8 mouse cellular contexts compared by ENCODE assay signal in genomic region chr17:86906136-86906461, GRCm38 (mm10). TPM values are rescaled to one million over a fixed set of nuclear protein-coding genes. Genes with fewer than 3 reads are reported as not detected.
DNase-seq lines count a peak whose midpoint lies in the region; ATAC-seq and TF ChIP-seq lines count a peak whose summit lies in the region.

No protein-coding gene starts in this region.

- TF ChIP-seq CTCF in stomach, postnatal 0 days (IDR thresholded peaks at IDR 0.05; ENCODE audit: low read depth): peak; percentile 98

- no peaks in the 10 kb centered on the region for H3K27me3 ChIP-seq in embryonic facial prominence, embryonic 11.5 days (ENCODE audit: control insufficient read depth, insufficient read depth, low read length)
- no peaks in the 10 kb centered on the region for H3K27me3 ChIP-seq in limb, embryonic 14.5 days (ENCODE audit: control insufficient read depth, insufficient read depth, low read length)
- no peaks in the 10 kb centered on the region for H3K27me3 ChIP-seq in stomach, postnatal 0 days (ENCODE audit: control insufficient read depth, insufficient read depth, low read length)

- TF ChIP-seq POLR2A in limb, embryonic 14.5 days (IDR thresholded peaks at IDR 0.05; ENCODE audit: borderline replicate concordance, extremely low read depth, insufficient read depth, insufficient read length): no peak

- H3K4me2 ChIP-seq in embryonic facial prominence, embryonic 11.5 days (ENCODE audit: low read depth, low read length): no peak overlapping the region
- peak overlapping the region; percentile 27; the same call in 1 of the 2 replicates for H3K4me2 ChIP-seq in limb, embryonic 14.5 days (replicated peaks; ENCODE audit: low read depth, low read length, severe bottlenecking)
- no peak overlapping the region for H3K4me2 ChIP-seq in stomach, postnatal 0 days (replicated peaks; ENCODE audit: low read depth)

- H3K36me3 ChIP-seq in embryonic facial prominence, embryonic 11.5 days (replicated peaks; ENCODE audit: control insufficient read depth, insufficient read depth, low read depth, low read length): no peaks in the 10 kb centered on the region
- H3K36me3 ChIP-seq in limb, embryonic 14.5 days (ENCODE audit: control insufficient read depth, insufficient read depth, low read length): no peaks in the 10 kb centered on the region
- no peaks in the 10 kb centered on the region for H3K36me3 ChIP-seq in stomach, postnatal 0 days (ENCODE audit: control insufficient read depth, insufficient read depth, low read length)

- no peak overlapping the region for H3K27ac ChIP-seq in embryonic facial prominence, embryonic 11.5 days (replicated peaks; ENCODE audit: low read depth, low read length)
- H3K27ac ChIP-seq in limb, embryonic 14.5 days (replicated peaks; ENCODE audit: low read depth, low read length): peak overlapping the region; percentile 10; the same call in 1 of the 2 replicates
- peak overlapping the region; percentile 20; the same call in 1 of the 2 replicates for H3K27ac ChIP-seq in stomach, postnatal 0 days (replicated peaks)

- peak; percentile 69 for DNase-seq in 416B (ENCODE audit: low read depth)
- peak; percentile 90 for DNase-seq in adrenal gland, postnatal 14 days
- DNase-seq in embryonic facial prominence, embryonic 11.5 days (ENCODE audit: low spot score): peak; percentile 87
- DNase-seq in heart, adult 9 months (ENCODE audit: low spot score in 2 of 2): peak; percentile 58 to 84
- DNase-seq in kidney, adult 9 months: peak; percentile 85
- DNase-seq in limb, embryonic 14.5 days (ENCODE audit: low spot score): peak; percentile 84
- DNase-seq in neural tube, embryonic 10.5 days (ENCODE audit: extremely low spot score, low spot score): peak; percentile 85
- peak; percentile 86 for DNase-seq in stomach, postnatal 0 days (ENCODE audit: low spot score)

- no peak for ATAC-seq in embryonic facial prominence, embryonic 11.5 days (replicated peaks; ENCODE audit: insufficient number of reproducible peaks, low FRiP score, low TSS enrichment, low read depth)
- peak; percentile 75; the same call in 1 of the 2 replicates for ATAC-seq in limb, embryonic 14.5 days (ENCODE audit: low FRiP score, low read depth)
- ATAC-seq in stomach, postnatal 0 days (ENCODE audit: low FRiP score, low TSS enrichment): peak; percentile 37; the same call in 1 of the 2 replicates

- 3% methylated on average over 9 of the region's 9 CpGs for WGBS in embryonic facial prominence, embryonic 11.5 days
- 5% methylated on average over 9 of the region's 9 CpGs for WGBS in limb, embryonic 14.5 days
- 3% methylated on average over 9 of the region's 9 CpGs for WGBS in stomach, postnatal 0 days

- no peaks in the 10 kb centered on the region for H3K4me1 ChIP-seq in embryonic facial prominence, embryonic 11.5 days (ENCODE audit: control insufficient read depth, insufficient read depth, low read length)
- H3K4me1 ChIP-seq in limb, embryonic 14.5 days (ENCODE audit: control insufficient read depth, insufficient read depth, low read length): peaks cover 9% of the 10 kb centered on the region
- H3K4me1 ChIP-seq in stomach, postnatal 0 days (replicated peaks; ENCODE audit: control insufficient read depth, insufficient read depth): peaks cover 4% of the 10 kb centered on the region; the same call in 1 of the 2 replicates

- H3K9me3 ChIP-seq in embryonic facial prominence, embryonic 11.5 days (replicated peaks; ENCODE audit: control insufficient read depth, low read length): no peaks in the 10 kb centered on the region
- no peaks in the 10 kb centered on the region for H3K9me3 ChIP-seq in limb, embryonic 14.5 days (ENCODE audit: control insufficient read depth, low read length)
- no peaks in the 10 kb centered on the region for H3K9me3 ChIP-seq in stomach, postnatal 0 days (ENCODE audit: control insufficient read depth, low read length)

- H3K9ac ChIP-seq in embryonic facial prominence, embryonic 11.5 days (replicated peaks; ENCODE audit: low read length): no peak overlapping the region
- H3K9ac ChIP-seq in limb, embryonic 14.5 days (ENCODE audit: low read depth, low read length, severe bottlenecking): no peak overlapping the region
- H3K9ac ChIP-seq in stomach, postnatal 0 days (ENCODE audit: low read length): no peak overlapping the region

- TF ChIP-seq EP300 in stomach, postnatal 0 days (optimal IDR thresholded peaks at IDR 0.05): no peak

- no peak overlapping the region for H3K4me3 ChIP-seq in embryonic facial prominence, embryonic 11.5 days (ENCODE audit: low read depth, low read length)
- no peak overlapping the region for H3K4me3 ChIP-seq in limb, embryonic 14.5 days (replicated peaks; ENCODE audit: low read length)
- H3K4me3 ChIP-seq in stomach, postnatal 0 days (ENCODE audit: low read depth, low read length): no peak overlapping the region

RNA-seq across cellular contexts. Expression of gene Tmem247, which starts 11.0 kb away (rescaled TPM):
- not detected in 2 replicates for total RNA-seq in adrenal gland, postnatal 14 days (2021)
- polyA plus RNA-seq in embryonic facial prominence, embryonic 11.5 days (2014; fragmentation: Nextera tagmentation; extraction: Ambion mirVana): not detected in 2 replicates
- polyA plus RNA-seq in limb, embryonic 14.5 days (2012; rRNA removed): not detected in 2 replicates
- polyA plus RNA-seq in limb, embryonic 14.5 days (2014; fragmentation: Nextera tagmentation; extraction: Ambion mirVana): not detected in 2 replicates
- polyA plus RNA-seq in stomach, postnatal 0 days (2015; fragmentation: Nextera tagmentation; extraction: Ambion mirVana): not detected in 2 replicates

RNA-seq across cellular contexts. Expression of gene Atp6v1e2, which starts 41.6 kb away (rescaled TPM):
- total RNA-seq in adrenal gland, postnatal 14 days (2021): not detected in 2 replicates
- not detected in 2 replicates for polyA plus RNA-seq in embryonic facial prominence, embryonic 11.5 days (2014; fragmentation: Nextera tagmentation; extraction: Ambion mirVana)
- polyA plus RNA-seq in limb, embryonic 14.5 days (2012; rRNA removed): not detected in 2 replicates
- not detected in 2 replicates for polyA plus RNA-seq in limb, embryonic 14.5 days (2014; fragmentation: Nextera tagmentation; extraction: Ambion mirVana)
- 0.12 TPM in 1 of 2 replicates, not detected in the other for polyA plus RNA-seq in stomach, postnatal 0 days (2015; fragmentation: Nextera tagmentation; extraction: Ambion mirVana)

RNA-seq across cellular contexts. Expression of gene Rhoq, which starts 56.8 kb away (rescaled TPM):
- total RNA-seq in adrenal gland, postnatal 14 days (2021): 89.9 and 90.8 TPM in 2 replicates
- 17.2 and 20.7 TPM in 2 replicates for polyA plus RNA-seq in embryonic facial prominence, embryonic 11.5 days (2014; fragmentation: Nextera tagmentation; extraction: Ambion mirVana)
- polyA plus RNA-seq in limb, embryonic 14.5 days (2012; rRNA removed): 61.5 and 67.4 TPM in 2 replicates
- polyA plus RNA-seq in limb, embryonic 14.5 days (2014; fragmentation: Nextera tagmentation; extraction: Ambion mirVana): 35.3 and 35.4 TPM in 2 replicates
- polyA plus RNA-seq in stomach, postnatal 0 days (2015; fragmentation: Nextera tagmentation; extraction: Ambion mirVana): 5.6 and 6.2 TPM in 2 replicates
